Mouse (Mus musculus) ZHBTc4 (cell line): ENCODE data around the gene Dnah2.

Experiments
- DNase-seq: peaks from one replicate; pipeline ENCODE4 v3.0.0-alpha.2; 2011; ENCODE audit warnings: low read depth, low spot score

Dnah2 gene

DNA sequence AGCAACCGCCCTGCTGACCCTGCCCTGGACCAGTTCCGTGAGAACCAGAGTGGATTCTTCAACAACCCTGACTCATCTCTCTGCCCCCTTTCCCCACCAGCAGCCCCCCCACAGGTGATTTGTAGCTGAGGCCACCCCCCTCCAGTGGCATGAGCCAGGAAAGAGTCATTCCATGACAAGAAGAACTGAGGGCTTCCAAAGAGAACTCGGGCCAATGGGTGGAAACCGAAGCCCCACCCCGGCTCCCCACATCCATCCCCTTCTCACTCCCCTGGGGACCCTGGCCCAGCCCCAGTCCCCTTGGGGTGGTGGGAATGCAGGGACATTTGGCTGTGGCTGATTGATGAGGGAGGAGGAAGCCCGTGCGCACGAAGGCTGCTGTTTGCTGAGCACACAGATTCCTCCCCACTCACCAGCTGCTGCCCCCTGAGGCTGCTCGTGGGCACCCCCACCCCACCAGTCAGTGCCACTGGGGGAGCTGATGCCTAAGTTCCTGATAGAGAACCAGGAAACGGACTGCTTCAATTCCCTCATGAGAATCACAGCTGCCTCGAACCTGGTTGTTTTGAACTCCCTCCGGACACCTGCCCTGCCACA, at the start of gene Dnah2:
TSS of gene Dnah2 (minus strand) at position 51 of the 597 bp plus-strand sequence.
- no peak for DNase-seq

DNA sequence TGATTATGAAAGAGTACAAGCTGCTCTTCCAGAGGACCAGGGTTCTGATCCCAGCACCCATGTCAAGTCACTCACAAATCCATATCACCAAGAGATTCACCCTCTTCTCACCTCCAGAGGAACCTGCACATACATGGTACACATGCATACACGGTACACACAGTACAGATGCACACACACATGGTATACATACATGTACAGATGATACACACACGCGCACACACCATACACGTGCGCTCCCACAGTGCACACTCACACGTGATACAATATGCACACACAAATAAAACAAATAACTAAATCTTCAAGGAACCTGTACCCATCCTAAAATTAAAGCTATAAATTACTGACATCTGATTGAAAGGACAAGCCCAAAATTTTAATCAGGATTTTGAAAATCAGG, 45.9 kb upstream of the Dnah2 start:
- DNase-seq, result no peak

DNA sequence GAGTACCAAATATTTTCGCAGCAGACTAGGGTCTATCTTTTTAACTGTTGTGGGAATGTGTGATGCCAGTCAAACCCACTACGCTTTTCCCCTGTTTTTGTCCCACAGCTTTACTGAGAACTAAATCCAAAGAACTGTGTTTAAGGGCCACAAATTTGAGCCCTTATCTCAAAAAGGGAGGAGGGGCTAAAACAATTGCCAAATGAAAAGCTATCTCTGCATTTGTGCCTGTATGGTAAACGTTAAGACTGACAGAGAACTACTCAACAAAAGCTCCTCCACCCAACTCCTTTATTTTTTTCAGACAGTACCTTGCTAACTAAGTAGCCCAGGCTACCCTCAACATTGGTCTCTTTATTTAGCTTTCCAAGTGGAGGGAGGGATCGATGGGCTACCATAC, 43.9 kb upstream of the Dnah2 start:
- no peak for DNase-seq

DNA sequence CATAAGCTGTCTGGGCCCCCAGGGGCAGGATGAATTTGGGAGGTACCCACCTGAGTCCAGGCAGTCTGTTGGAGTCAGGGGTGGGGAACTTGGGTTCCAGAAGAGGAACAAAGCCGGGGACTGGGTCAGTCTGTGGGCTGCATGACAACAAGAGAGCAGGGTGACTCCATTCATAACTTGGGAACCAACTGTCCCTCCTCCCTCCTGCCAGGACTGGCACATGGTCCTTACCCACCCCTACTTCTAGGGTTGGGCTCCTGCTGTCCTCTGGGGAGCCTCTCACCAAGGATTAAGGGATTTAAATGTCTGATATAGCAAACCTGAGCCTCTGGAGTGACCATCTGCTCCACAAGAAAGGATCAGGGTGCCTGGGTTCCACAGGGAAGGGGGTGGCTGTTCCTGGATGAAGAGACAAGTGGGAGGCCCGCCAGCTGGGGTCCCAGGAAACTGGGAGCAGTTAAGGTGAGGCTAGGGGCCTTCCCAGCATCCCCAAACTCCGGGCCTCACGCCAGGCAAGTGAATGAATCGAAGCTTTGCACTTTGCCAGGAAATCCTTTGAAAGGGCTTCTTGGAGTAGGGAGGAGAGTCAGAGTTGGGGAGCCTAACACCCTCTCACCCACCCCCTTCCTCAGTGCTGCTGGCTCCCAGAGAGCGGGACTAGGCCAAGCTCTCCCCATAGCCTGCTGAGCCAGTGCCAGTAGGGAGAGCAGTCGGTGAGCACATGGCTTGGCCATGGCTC, 43.2 kb upstream of the Dnah2 start:
- no peak for DNase-seq

DNA sequence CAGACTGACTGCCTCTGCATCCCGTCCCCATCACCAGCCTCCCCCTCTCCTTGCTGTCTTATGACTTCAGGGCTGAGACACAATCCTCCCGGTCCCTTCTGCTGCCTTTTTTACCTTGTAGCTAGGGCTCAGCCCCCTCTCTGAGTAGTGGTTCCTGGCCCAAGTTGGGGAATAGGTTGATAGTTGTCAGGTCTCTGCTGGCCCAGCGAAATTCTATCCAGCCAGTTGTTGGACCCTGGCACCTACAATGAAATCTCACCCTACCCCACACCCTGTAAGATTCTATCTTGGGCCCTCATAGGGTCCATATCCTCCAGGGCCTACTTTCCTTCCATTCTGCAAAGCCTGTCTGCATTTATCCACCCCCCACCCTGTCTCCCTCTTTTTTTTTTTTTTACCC, 42.5 kb upstream of the Dnah2 start:
- DNase-seq, result no peak

DNA sequence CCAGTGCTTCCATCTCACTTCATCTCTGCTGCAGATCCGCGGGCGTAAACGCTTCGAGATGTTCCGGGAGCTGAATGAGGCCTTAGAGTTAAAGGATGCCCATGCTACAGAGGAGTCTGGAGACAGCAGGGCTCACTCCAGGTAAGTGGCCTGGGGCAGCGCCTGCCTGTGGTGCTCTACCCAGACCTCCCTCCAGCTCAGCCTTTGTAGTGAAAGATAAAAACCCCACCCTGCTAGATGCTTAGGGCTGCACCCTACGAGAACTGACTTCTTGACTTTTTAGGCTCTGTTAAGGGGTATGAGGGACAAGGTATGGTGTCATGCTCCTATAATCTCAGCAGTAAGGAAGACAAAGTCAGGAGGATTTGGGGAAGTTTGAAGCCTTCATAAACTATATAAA, 41.7 kb upstream of the Dnah2 start:
- DNase-seq, result no peak

DNA sequence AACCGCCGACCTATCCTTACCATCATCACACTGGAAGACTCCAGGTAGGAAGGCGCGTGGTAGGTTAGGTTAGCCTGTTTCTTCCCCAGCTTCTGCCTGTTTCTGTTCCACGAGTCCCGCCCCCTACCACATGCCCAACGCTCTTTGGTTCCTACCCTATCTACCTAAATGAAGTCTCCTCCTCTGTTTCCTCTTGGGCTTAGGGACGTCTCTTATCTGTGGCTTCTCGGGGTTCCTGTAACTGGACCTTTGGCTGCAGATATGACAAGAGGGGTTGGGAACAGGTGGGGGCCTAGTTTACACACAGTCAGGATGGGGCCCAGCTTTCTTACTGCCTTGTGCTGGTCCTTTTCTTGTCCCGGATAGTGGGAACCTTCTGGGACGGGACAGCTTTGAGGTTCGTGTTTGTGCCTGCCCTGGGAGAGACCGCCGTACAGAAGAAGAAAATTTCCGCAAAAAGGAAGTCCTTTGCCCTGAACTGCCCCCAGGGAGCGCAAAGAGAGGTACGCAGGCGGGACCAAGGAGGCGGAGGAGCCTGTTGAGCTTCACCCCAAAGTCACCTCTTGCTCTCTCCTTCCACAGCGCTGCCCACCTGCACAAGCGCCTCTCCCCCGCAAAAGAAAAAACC, 40.4 kb upstream of the Dnah2 start:
- DNase-seq, result no peak

DNA sequence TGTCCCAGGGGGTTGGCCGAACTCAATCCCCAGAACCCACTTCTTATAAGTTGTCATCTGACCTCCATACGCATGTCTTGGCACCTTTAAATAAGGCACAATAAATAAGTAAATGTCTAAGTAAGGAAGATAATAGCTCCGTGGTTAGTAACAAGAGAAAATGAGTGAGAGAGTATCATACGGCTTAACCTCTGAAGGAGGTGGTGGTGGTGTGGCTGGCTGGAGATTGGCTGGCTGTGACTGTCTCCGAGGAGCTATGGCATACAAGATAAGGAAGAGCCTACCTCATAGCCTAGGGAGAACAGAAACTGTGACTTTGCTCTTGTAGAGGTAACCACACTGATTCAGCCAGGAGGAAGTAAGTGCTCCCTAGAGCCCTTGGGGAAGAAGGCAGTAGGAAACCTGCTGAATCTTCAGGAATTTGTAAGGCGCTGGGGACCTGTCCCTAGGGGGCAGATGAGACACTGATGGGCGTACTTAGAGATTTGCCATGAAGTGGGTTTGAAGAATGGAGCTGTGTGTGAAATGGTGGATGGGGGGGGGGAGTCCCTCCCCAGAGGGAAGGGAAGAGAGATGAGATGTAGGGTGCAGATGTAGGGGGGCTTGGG, 36.9 kb upstream of the Dnah2 start:
- peak; percentile 69 for DNase-seq

DNA sequence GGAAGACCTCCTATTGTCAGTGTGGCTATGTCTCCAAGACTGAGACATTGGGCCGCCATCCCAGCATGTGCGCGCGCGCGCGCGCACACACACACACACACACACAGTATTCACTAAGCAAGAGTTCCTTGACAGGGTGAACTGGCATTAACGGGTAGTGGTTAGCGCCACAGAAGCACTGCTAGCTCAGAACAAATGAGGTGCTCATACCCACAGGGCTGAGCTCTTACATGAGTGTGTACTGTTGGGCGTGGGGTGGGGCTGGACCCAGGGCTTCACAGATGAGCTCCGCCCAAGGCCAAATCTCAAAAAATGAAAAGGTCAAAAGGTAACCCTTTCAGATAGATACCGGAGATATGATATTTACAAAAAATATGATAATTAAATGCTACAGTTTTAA, 36.0 kb upstream of the Dnah2 start:
- peak; percentile 70 for DNase-seq

DNA sequence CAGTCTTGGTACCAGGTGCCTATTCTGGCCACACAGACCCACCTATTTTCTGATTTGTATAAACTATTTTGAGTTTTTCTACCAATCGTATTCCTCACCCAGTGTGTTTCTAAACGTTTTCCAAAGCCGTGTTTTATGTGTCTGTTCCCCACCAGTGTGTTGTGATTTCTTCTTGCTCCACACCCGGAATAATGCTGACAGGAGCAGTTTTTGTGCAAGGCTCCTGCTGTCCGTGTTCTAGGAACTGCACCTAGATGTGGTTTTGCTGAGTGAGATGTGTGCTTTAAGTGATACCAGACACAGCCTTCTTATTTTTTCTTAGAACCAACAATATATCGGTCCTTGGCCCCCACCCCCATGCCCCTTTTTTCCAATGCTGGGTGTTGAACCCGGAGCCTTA, 35.1 kb upstream of the Dnah2 start:
- DNase-seq, result no peak

DNA sequence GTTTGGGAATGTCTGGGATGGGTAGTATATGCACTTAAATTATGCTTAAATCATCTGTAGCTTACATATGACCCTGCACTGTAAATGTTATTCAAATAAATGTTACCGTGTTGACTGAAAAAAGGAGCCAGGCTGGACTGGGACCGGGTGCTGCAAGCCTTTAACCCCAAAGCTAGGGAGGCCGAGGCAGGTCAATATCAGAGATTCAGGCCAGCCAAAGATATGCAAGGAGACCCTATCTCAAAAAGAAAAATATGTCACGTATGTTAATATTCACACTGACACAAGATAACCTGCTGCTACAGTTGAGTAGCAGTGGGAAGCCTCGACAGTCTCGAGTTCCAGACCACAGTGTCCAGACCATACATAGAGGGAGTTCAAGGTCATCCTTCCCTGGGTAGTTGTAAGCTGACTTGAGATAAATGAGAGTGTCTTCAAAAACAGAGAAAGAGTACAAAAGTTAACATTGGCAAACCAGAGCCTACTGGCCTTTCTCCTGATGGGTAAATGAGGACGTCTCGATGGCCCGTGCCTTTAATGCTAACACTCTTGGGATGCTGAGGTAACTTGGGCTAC, 33.4 kb upstream of the Dnah2 start:
- DNase-seq, result peak; percentile 66

DNA sequence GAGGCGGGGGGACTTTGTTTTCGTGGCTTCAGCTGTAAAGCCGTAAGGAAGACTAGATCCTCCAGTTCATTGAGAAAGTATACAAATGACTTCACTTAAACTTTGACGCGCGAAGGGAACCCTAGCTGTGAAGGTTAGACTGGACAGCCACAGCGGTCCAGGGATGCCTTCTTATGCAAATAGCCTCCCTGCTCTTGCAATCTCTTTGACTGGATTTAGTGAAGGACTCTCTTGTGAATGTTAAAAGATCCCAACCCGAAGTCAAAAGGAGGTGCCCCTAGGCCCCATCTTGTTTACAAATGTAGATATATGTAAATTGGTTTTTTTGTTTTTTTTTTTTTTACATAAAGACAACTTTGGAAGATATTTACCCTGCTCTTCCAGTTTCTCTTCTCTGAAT, 32.9 kb upstream of the Dnah2 start:
- peak; percentile 95 for DNase-seq

DNA sequence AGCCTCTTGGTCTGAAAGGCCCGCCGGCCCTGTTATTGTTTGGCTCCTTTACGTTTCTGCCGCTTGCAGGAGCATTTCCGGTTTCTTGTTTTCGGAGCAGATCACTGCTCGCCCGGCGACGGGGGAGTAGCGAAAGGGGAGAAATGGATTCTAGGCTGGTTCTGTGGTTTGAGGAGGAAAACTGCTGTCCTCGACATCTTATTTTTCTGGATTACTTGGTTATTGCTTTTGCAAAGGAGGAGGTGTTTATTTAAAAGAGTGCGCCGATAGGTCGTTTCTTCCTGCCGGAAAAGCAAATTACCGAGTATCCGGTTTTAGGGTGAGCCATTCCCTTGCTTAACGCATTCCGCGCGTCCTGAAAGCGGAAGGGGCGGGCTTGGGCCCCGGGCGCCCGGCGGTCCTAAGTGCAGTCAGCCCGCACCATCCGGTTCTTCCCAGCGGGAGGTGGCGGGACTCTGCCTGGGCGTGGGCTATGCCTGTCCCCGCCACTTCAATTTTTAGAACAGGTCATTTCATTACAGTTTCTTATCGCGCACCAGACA, 32.3 kb upstream of the Dnah2 start:
- peak; percentile 99 for DNase-seq

DNA sequence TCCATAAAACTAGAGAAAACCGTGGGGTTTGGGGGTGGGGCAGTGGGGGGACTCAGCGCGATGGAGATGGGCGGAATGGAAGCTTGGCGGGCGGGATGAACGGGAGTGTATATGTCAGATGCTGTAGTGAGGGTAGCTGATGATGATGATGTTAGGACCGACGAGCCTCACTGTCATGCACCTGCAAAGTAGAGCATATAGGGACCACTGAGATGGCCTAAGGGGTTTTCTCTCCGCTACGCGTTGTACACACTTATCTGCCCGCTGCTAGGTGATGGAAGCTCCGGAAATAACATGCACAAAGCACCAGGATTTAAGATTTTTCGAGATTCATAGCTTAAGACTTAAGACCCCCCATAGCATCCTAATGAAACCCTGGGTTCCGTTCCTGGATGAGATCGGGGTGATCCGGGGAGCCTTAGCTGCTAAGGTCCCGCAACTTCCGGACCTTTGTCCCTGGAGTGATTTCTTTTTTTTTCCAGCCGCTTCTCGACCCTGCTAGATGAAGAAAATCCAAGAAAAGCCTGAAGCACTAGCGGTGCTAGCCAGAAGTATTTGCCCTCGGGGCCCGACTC, 31.7 kb upstream of the Dnah2 start:
- no peak for DNase-seq

DNA sequence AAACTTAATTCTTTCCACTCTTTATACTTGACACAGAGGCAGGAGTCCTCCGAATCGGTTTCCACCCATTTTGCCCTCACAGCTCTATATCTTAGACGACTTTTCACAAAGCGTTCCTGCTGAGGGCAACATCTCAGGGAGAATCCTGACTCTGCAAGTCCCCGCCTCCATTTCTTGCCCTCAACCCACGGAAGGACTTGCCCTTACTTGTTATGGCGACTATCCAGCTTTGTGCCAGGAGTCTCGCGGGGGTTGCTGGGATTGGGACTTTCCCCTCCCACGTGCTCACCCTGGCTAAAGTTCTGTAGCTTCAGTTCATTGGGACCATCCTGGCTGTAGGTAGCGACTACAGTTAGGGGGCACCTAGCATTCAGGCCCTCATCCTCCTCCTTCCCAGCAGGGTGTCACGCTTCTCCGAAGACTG, 31.2 kb upstream of the Dnah2 start, which contains the start of the genes Wrap53 and Trp53:
TSS of gene Wrap53 (minus strand) at position 165 of the 424 bp plus-strand sequence.
TSS of gene Trp53 (plus strand) at position 269 of the 424 bp plus-strand sequence.
- DNase-seq, result peak; percentile 97

DNA sequence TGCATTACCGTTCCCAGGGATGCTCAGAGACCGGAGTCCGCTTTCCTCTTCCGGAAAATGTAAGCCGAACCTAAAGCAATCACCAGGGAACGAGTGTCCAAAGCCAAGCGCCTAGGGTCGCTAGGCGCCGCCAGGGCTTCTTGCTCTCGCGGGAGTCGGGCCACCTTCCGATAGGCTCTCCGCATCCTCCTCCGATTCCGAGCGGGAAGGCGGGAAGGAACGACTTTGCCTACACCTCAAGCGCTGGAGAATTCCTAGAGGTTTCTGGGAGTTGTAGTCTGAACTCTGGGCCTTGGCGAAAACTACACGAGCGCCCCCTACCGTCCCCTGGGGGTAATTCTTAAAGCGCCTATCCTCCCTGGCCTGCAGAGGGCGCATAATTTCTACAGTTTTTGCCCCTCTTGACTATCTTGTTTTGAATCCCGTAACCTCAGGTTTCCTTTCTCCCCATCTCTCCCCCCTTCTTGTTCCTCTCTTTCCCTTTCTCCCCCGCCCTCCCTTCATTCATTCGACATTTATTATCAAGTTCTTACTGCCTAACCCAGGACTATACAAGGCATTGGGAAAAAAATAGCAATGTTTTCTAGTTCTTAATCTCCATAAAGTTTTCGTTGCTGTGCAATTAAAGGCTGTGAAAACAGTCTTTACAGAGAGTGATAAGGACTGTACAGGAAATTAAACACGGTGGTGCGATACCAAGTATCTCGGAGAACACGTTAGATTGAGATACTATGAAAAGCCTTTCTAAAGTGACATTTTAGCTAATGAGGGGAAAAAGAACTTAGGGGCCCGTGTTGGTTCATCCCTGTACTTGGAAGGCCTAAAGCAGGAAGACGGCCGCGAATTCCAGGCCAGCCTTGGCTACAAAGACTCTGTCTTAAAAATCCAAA, 30.5 kb upstream of the Dnah2 start:
- DNase-seq, result peak; percentile 100

DNA sequence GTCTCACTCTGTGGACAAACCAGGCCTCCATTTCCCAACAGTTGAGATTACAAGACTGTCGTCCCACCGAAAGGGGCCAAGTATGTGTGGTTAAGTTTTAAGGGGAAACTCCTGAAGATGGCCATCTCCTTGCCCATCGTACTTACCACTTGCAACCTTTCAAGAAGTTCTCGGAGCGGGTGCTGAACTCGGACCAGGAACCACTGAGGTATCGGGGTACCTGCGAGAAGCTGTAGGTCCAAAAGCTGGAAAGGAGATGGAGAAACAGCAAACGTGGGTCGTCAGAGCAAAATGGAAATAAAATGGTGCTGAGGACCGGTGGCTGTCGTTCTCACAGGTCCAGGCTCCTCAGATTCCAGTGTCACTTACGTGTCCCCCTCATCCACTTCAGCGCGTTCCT, 29.4 kb upstream of the Dnah2 start:
- DNase-seq, result no peak

DNA sequence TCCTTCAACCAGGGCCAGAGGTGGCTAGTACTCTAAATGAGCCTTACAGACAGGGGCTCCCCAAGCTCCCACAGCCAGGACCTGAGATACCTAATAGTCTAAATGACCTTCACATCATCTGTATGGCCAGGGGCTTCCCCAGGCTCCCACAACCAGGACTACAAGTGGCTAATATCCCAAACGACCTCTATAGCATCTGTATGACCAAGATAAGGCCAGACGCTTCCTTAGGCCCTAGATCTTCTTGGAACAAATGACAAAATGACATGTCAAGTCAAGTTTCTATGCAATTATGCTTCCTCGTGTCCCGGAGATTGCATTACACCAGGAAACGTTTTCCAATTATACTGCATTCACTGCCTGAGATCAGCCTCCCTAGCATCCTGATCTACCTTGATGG, 27.4 kb upstream of the Dnah2 start:
- DNase-seq, result no peak

DNA sequence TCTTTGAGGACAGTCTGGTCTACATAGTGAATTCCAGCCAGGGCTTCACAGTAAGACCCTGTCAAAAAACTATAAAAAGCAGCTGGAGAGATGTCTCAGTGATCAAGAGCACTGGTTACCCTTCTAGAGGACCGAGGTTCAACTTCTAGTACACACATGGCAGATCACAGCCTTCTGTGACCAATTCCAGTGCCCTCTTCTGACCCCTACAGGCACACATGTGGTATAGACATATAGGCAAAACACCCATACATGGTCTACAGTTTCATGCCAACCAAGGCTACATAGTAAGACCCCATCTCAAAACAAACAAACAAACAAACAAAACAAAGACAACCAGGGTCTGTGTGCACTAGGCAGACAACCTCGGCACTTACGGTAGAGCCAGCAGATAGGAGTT, 26.3 kb upstream of the Dnah2 start:
- DNase-seq, result peak; percentile 78

DNA sequence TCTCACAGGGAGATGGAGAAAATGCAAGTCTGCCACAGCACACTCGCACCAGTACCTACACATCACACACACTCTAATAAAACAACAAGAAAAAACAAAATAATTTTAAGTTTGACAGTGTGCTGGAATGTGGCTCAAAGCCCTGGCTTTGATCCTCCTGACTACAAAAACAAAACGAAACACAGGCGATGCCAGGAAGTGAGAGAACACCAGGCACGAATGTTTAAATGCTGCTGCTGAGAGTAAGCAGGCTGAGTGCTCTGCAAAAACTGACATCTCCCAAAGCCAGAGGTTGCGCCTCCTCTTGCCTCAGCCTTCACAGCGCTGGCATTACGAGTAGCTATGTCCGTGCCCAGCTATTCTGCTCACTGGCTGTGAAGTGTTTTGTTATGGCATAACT, 16.2 kb upstream of the Dnah2 start:
- no peak for DNase-seq
